Mouse (Mus musculus) ES-E14 (cell line): ENCODE measurements around the gene Hmox1. TPM values are rescaled to one million over a fixed set of nuclear protein-coding genes. Genes with fewer than 3 reads are reported as not detected.
A peak's percentile ranks its signal among the peaks of the same experiment; 100 is the strongest.

ENCODE experiments used
- DNase-seq: peaks from one replicate; pipeline ENCODE4 v3.0.0-alpha.2; 2013; ENCODE audit warnings: low read depth, low spot score
- H3K27ac ChIP-seq: 2 replicates; pipeline ENCODE4 v1.5.1; 2012; ENCODE audit warnings: low read depth, mild to moderate bottlenecking, low read length, moderate library complexity, mixed read lengths; ENCODE audit not compliant: poor library complexity, insufficient read depth, severe bottlenecking
- H3K36me3 ChIP-seq: 2 replicates; pipeline ENCODE4 v1.6.1; 2012; ENCODE audit warnings: mild to moderate bottlenecking, low read length, moderate library complexity, mixed read lengths; ENCODE audit not compliant: control insufficient read depth, poor library complexity, insufficient read depth, severe bottlenecking
- H3K4me1 ChIP-seq, 2 experiments: fragments of 150-350 bp in 1 of 2; sonication (generic) in 1 of 2; 2 replicates each; pipeline ENCODE4 v1.6.1; 2012; ENCODE audit warnings: low read length in 2 of 2, mild to moderate bottlenecking in 1 of 2, mixed read lengths in 1 of 2; ENCODE audit not compliant: control insufficient read depth in 2 of 2, insufficient read depth in 2 of 2, poor library complexity in 1 of 2
- H3K4me3 ChIP-seq, 2 experiments: fragments of 150-350 bp in 1 of 2; sonication (generic) in 1 of 2; 2 replicates each; pipeline ENCODE4 v1.5.1; 2012; ENCODE audit warnings: low read length in 2 of 2, low read depth in 1 of 2, mild to moderate bottlenecking in 1 of 2, mixed read lengths in 1 of 2; ENCODE audit not compliant: insufficient read depth in 1 of 2, poor library complexity in 1 of 2, severe bottlenecking in 1 of 2
- H3K9ac ChIP-seq: 2 replicates; pipeline ENCODE4 v1.6.1; 2012; ENCODE audit warnings: low read depth, mild to moderate bottlenecking, low read length, mixed read lengths; ENCODE audit not compliant: poor library complexity, insufficient read depth, severe bottlenecking
- H3K9me3 ChIP-seq: fragments of 150-350 bp; sonication (generic); 2 replicates; pipeline ENCODE4 v1.6.1; 2012; ENCODE audit warnings: low read depth, mild to moderate bottlenecking, low read length; ENCODE audit not compliant: control insufficient read depth, insufficient read depth
- CHD2 ChIP-seq: IDR thresholded peaks from 2 replicates; pipeline ENCODE4 v1.6.1; 2014; ENCODE audit warnings: mild to moderate bottlenecking, low read depth, low read length, inconsistent platforms
- HCFC1 ChIP-seq: IDR thresholded peaks from 2 replicates; pipeline ENCODE4 v1.6.1; 2012; ENCODE audit warnings: low read length, inconsistent platforms, borderline replicate concordance; ENCODE audit not compliant: insufficient read depth
- MAFK ChIP-seq: IDR thresholded peaks from 2 replicates; pipeline ENCODE4 v1.6.1; 2014; ENCODE audit warnings: mild to moderate bottlenecking, low read depth, low read length, inconsistent platforms; ENCODE audit not compliant: insufficient read depth
- ZC3H11A ChIP-seq: IDR thresholded peaks from 2 replicates; pipeline ENCODE4 v1.6.1; 2012; ENCODE audit warnings: low read depth, mild to moderate bottlenecking, inconsistent platforms, low read length, borderline replicate concordance
- ZNF384 ChIP-seq: IDR thresholded peaks from 2 replicates; pipeline ENCODE4 v1.6.1; 2012; ENCODE audit warnings: low read depth, low read length, inconsistent platforms
- in situ Hi-C, 2 experiments: fragments of 600-800 bp; cut with MboI; formaldehyde crosslinking; loops; one replicate each; pipeline ENCODE4 v1.15.1; 2025; ENCODE audit warnings: low sequenced_read_pairs in 2 of 2, inconsistent platforms in 1 of 2; ENCODE audit not compliant: unreplicated experiment in 2 of 2
- total RNA-seq: library from RNA; depleted of rRNA; stranded (reverse); fragments of 300-350 nt; gene quantifications from 2 replicates; pipeline ENCODE4 v1.2.3, GENCODE M21; 2012

Hmox1 gene
- total RNA-seq, 1 experiment: 124 TPM

- Histone ChIP-seq H3K4me3 (no peak overlapping the region), H3K9ac (peak overlapping the region; percentile 1; the same call in 1 of the 2 replicates), H3K27ac (peak overlapping the region; percentile 20; the same call in 1 of the 2 replicates), H3K9me3 (no peaks in the 10 kb centered on the region), H3K4me1 (peaks cover 9 to 19% of the 10 kb centered on the region in 2 experiments; a peak in 3 of 4 replicates), H3K36me3 (no peaks in the 10 kb centered on the region)
- in situ Hi-C loops: no loop called here
- no peak for TF ChIP-seq HCFC1
- TF ChIP-seq MAFK: peak; percentile 99
- no peak for TF ChIP-seq CHD2
- TF ChIP-seq ZNF384: no peak
- TF ChIP-seq ZC3H11A: no peak
- peak; percentile 83 for DNase-seq
These were observed 4.2 kb upstream of the Hmox1 start for GRCm38 (mm10) chr8:75088989-75089881.

DNA sequence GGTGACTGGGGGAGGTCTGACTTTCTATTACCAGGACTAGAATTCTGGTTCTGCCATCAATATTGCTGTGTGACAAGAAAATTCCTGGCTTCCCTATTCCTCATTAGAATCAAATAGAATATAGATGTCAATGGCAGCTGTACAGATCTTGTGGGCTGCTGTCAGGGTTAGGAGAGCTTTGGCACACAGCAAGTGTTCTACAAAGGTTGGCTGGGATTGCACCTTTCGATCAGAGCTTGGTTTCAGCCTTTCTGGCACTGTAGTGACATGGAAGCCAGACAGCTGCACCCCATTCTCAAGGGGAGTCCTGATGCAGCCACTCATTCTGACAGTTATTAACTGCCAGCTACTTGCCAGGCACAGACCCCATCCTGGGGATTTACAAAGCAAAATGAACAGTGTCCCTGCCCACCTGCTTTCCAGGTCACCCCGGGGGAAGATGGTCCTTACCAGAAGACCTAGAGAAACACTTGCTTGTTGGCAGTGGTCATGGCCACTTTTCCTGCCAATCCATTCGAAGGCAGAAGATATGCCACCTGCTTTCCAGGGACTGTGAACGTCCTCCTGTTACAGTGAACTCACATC lies 2.5 kb upstream of the Hmox1 start:
- H3K36me3 ChIP-seq: peaks cover 4% of the 10 kb centered on the region
- DNase-seq: no peak
- no peak overlapping the region for H3K27ac ChIP-seq
- peaks cover 7 to 13% of the 10 kb centered on the region in 2 experiments; a peak in 3 of 4 replicates for H3K4me1 ChIP-seq
- in situ Hi-C loops: no loop called here
- H3K9ac ChIP-seq: no peak overlapping the region
- H3K9me3 ChIP-seq: no peaks in the 10 kb centered on the region
- no peak overlapping the region for H3K4me3 ChIP-seq
- TF ChIP-seq MAFK (no peak), CHD2 (no peak), ZC3H11A (no peak), HCFC1 (no peak), ZNF384 (no peak)

- TF ChIP-seq CHD2 (no peak), HCFC1 (no peak), ZC3H11A (no peak), MAFK (no peak), ZNF384 (no peak)
- Histone ChIP-seq H3K9ac (no peak overlapping the region), H3K4me3 (no peak overlapping the region), H3K9me3 (no peaks in the 10 kb centered on the region), H3K27ac (no peak overlapping the region), H3K4me1 (0 out of 4 replicates have a peak, but pooled peaks cover 0 to 2% of the 10 kb centered on the region in 2 experiments), H3K36me3 (peaks cover 20% of the 10 kb centered on the region)
- in situ Hi-C loops: no loop called here
- no peak for DNase-seq
These were observed 9.5 kb downstream of the Hmox1 start for GRCm38 (mm10) chr8:75102956-75103355.

DNA sequence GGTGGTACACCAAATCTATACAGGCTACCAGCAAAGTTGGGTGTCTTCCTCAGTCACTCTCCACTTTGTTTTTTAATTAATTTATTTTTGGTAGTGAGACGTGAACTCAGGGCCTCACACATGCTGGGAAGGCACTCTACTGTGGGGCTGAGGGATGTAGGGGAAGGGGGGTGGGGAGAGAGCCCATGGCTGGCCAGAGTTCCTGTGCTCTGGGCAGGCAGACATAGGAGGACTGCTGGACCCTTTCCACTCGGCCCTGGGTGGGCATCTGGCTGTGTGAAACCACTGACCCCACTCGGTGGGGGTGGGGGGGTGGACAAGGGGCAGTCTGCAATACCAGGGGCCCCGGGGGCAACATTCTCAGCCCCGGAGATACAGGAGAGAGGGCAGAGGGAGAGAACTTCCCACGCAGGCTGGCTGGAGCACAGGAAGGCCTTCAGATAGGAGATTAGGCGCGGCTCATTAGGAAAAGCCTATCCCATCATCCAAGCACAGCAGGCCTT lies 10.0 kb downstream of the Hmox1 start:
- DNase-seq: no peak

More for the DNA sequence above, 10.0 kb downstream of the Hmox1 start:
- Histone ChIP-seq H3K4me1 (0 out of 4 replicates have a peak, but pooled peaks cover 0 to 2% of the 10 kb centered on the region in 2 experiments), H3K4me3 (no peak overlapping the region), H3K27ac (no peak overlapping the region), H3K36me3 (peaks cover 16% of the 10 kb centered on the region), H3K9ac (no peak overlapping the region), H3K9me3 (no peaks in the 10 kb centered on the region)
- in situ Hi-C loops: no loop called here
- TF ChIP-seq CHD2: no peak
- no peak for TF ChIP-seq ZC3H11A
- no peak for TF ChIP-seq ZNF384
- no peak for TF ChIP-seq HCFC1
- TF ChIP-seq MAFK: no peak
